Mouse (Mus musculus) ES-E14 (cell line): ENCODE results near the gene Prpf38a. TPM values are rescaled to one million over a fixed set of nuclear protein-coding genes. Genes with fewer than 3 reads are reported as not detected.

Experiments used
- DNase-seq: peaks from one replicate; pipeline ENCODE4 v3.0.0-alpha.2; 2013; ENCODE audit warnings: low read depth, low spot score
- H3K27ac ChIP-seq: 2 replicates; pipeline ENCODE4 v1.5.1; 2012; ENCODE audit warnings: low read depth, mild to moderate bottlenecking, low read length, moderate library complexity, mixed read lengths; ENCODE audit not compliant: poor library complexity, insufficient read depth, severe bottlenecking
- H3K36me3 ChIP-seq: 2 replicates; pipeline ENCODE4 v1.6.1; 2012; ENCODE audit warnings: mild to moderate bottlenecking, low read length, moderate library complexity, mixed read lengths; ENCODE audit not compliant: control insufficient read depth, poor library complexity, insufficient read depth, severe bottlenecking
- H3K4me1 ChIP-seq, 2 experiments: fragments of 150-350 bp in 1 of 2; sonication (generic) in 1 of 2; 2 replicates each; pipeline ENCODE4 v1.6.1; 2012; ENCODE audit warnings: low read length in 2 of 2, mild to moderate bottlenecking in 1 of 2, mixed read lengths in 1 of 2; ENCODE audit not compliant: control insufficient read depth in 2 of 2, insufficient read depth in 2 of 2, poor library complexity in 1 of 2
- H3K4me3 ChIP-seq, 2 experiments: fragments of 150-350 bp in 1 of 2; sonication (generic) in 1 of 2; 2 replicates each; pipeline ENCODE4 v1.5.1; 2012; ENCODE audit warnings: low read length in 2 of 2, low read depth in 1 of 2, mild to moderate bottlenecking in 1 of 2, mixed read lengths in 1 of 2; ENCODE audit not compliant: insufficient read depth in 1 of 2, poor library complexity in 1 of 2, severe bottlenecking in 1 of 2
- H3K9ac ChIP-seq: 2 replicates; pipeline ENCODE4 v1.6.1; 2012; ENCODE audit warnings: low read depth, mild to moderate bottlenecking, low read length, mixed read lengths; ENCODE audit not compliant: poor library complexity, insufficient read depth, severe bottlenecking
- H3K9me3 ChIP-seq: fragments of 150-350 bp; sonication (generic); 2 replicates; pipeline ENCODE4 v1.6.1; 2012; ENCODE audit warnings: low read depth, mild to moderate bottlenecking, low read length; ENCODE audit not compliant: control insufficient read depth, insufficient read depth
- CHD2 ChIP-seq: IDR thresholded peaks from 2 replicates; pipeline ENCODE4 v1.6.1; 2014; ENCODE audit warnings: mild to moderate bottlenecking, low read depth, low read length, inconsistent platforms
- HCFC1 ChIP-seq: IDR thresholded peaks from 2 replicates; pipeline ENCODE4 v1.6.1; 2012; ENCODE audit warnings: low read length, inconsistent platforms, borderline replicate concordance; ENCODE audit not compliant: insufficient read depth
- MAFK ChIP-seq: IDR thresholded peaks from 2 replicates; pipeline ENCODE4 v1.6.1; 2014; ENCODE audit warnings: mild to moderate bottlenecking, low read depth, low read length, inconsistent platforms; ENCODE audit not compliant: insufficient read depth
- ZC3H11A ChIP-seq: IDR thresholded peaks from 2 replicates; pipeline ENCODE4 v1.6.1; 2012; ENCODE audit warnings: low read depth, mild to moderate bottlenecking, inconsistent platforms, low read length, borderline replicate concordance
- ZNF384 ChIP-seq: IDR thresholded peaks from 2 replicates; pipeline ENCODE4 v1.6.1; 2012; ENCODE audit warnings: low read depth, low read length, inconsistent platforms
- in situ Hi-C, 2 experiments: fragments of 600-800 bp; cut with MboI; formaldehyde crosslinking; loops; one replicate each; pipeline ENCODE4 v1.15.1; 2025; ENCODE audit warnings: low sequenced_read_pairs in 2 of 2, inconsistent platforms in 1 of 2; ENCODE audit not compliant: unreplicated experiment in 2 of 2
- total RNA-seq: library from RNA; depleted of rRNA; stranded (reverse); fragments of 300-350 nt; gene quantifications from 2 replicates; pipeline ENCODE4 v1.2.3, GENCODE M21; 2012; rRNA removed

Prpf38a gene
- total RNA-seq, result 50.4 and 65.1 TPM in 2 replicates

GRCm38 (mm10) chr4:108578840-108579742, at the start of gene Prpf38a, which contains the start of gene Orc1:
Gene Prpf38a, minus strand, starts transcription at chr4:108579336.
Gene Orc1, plus strand, starts transcription at chr4:108579423.
- in situ Hi-C loops, result no loop called here
- peak within 1 kb of the TSS; percentile 96 for H3K9ac ChIP-seq
- H3K9me3 ChIP-seq, result no peaks in the 10 kb centered on the region
- peak within 1 kb of the TSS; percentile 85 to 94 for H3K4me3 ChIP-seq
- peak; percentile 15; the same call in 1 of the 2 replicates for TF ChIP-seq CHD2
- no peak for TF ChIP-seq ZC3H11A
- no peak for TF ChIP-seq MAFK
- TF ChIP-seq HCFC1, result peak; percentile 14; the same call in 1 of the 2 replicates
- TF ChIP-seq ZNF384, result peak; percentile 82
- peaks cover 2% of the 10 kb centered on the region in 2 experiments; a peak in 1 of 4 replicates for H3K4me1 ChIP-seq
- DNase-seq, result peak; percentile 98
- H3K36me3 ChIP-seq, result peaks cover 7% of the 10 kb centered on the region
- H3K27ac ChIP-seq, result peak within 1 kb of the TSS; percentile 80

- peaks cover 73% of the 10 kb centered on the region for H3K36me3 ChIP-seq
- DNase-seq, result no peak
Observed at GRCm38 (mm10) chr4:108627066-108627465, 47.9 kb upstream of the Prpf38a start.

GRCm38 (mm10) chr4:108621504-108621903, 42.4 kb upstream of the Prpf38a start:
- no peak overlapping the region for H3K27ac ChIP-seq
- peak; percentile 44 for DNase-seq
- TF ChIP-seq MAFK (no peak), CHD2 (no peak), ZC3H11A (no peak), HCFC1 (no peak), ZNF384 (no peak)
- peaks cover 0 to 7% of the 10 kb centered on the region in 2 experiments; a peak in 2 of 4 replicates for H3K4me1 ChIP-seq
- in situ Hi-C loops, result no loop called here
- H3K36me3 ChIP-seq, result peaks cover 27% of the 10 kb centered on the region
- no peak overlapping the region for H3K4me3 ChIP-seq
- no peak overlapping the region for H3K9ac ChIP-seq
- no peaks in the 10 kb centered on the region for H3K9me3 ChIP-seq

More at GRCm38 (mm10) chr4:108627066-108627465, 47.9 kb upstream of the Prpf38a start:
- no peak for TF ChIP-seq ZNF384
- Histone ChIP-seq H3K4me3 (no peak overlapping the region), H3K9me3 (no peaks in the 10 kb centered on the region), H3K9ac (no peak overlapping the region), H3K4me1 (no peaks in the 10 kb centered on the region), H3K27ac (no peak overlapping the region)
- in situ Hi-C loops, result no loop called here

GRCm38 (mm10) chr4:108620536-108620935, 41.4 kb upstream of the Prpf38a start:
- peak overlapping the region; percentile 97 for H3K9ac ChIP-seq
- peaks cover 20% of the 10 kb centered on the region for H3K36me3 ChIP-seq
- in situ Hi-C loops, result no loop called here
- peak overlapping the region; percentile 91 to 93 for H3K4me3 ChIP-seq
- no peak for DNase-seq
- TF ChIP-seq MAFK (peak; percentile 56; the same call in 1 of the 2 replicates), ZNF384 (no peak), HCFC1 (no peak)
- H3K4me1 ChIP-seq, result peaks cover 0 to 7% of the 10 kb centered on the region in 2 experiments; a peak in 2 of 4 replicates
- no peaks in the 10 kb centered on the region for H3K9me3 ChIP-seq
- no peak overlapping the region for H3K27ac ChIP-seq
